Mouse (Mus musculus) liver, embryonic 15.5 days (tissue): ENCODE measurements at regions not wholly inside any gene's neighbourhood (a gene's known extent, or its start where the extent isn't known, plus 50 kb on each side); places are given as distances from the start of the nearest gene placed in this dataset.

Source experiments
- ATAC-seq: fragments of 200-750 bp; cut with Nextera tagmentation; 2 replicates; pipeline ENCODE4 v1.8.0; 2017; ENCODE audit warnings: moderate number of reproducible peaks, mild to moderate bottlenecking, moderate library complexity; ENCODE audit not compliant: insufficient read depth
- H3K27ac ChIP-seq: fragments of 300-500 bp; sonication (generic); replicated peaks from 2 replicates; pipeline ENCODE4 v1.5.1; 2015; ENCODE audit warnings: mild to moderate bottlenecking, inconsistent platforms
- H3K27me3 ChIP-seq: fragments of 300-500 bp; sonication (generic); 2 replicates; pipeline ENCODE4 v1.6.1; 2015; ENCODE audit warnings: mild to moderate bottlenecking, inconsistent platforms
- H3K36me3 ChIP-seq: fragments of 300-500 bp; sonication (generic); replicated peaks from 2 replicates; pipeline ENCODE4 v1.6.1; 2015; ENCODE audit warnings: moderate library complexity, mild to moderate bottlenecking, inconsistent platforms
- H3K4me1 ChIP-seq: fragments of 300-500 bp; sonication (generic); replicated peaks from 2 replicates; pipeline ENCODE4 v1.6.1; 2015; ENCODE audit warnings: inconsistent platforms
- H3K4me2 ChIP-seq: fragments of 300-500 bp; sonication (generic); 2 replicates; pipeline ENCODE4 v1.6.1; 2015; ENCODE audit warnings: moderate library complexity, mild to moderate bottlenecking, inconsistent platforms
- H3K4me3 ChIP-seq: fragments of 300-500 bp; sonication (generic); replicated peaks from 2 replicates; pipeline ENCODE4 v1.5.1; 2015; ENCODE audit warnings: mild to moderate bottlenecking, inconsistent platforms
- H3K9ac ChIP-seq: fragments of 300-500 bp; sonication (generic); 2 replicates; pipeline ENCODE4 v1.6.1; 2015; ENCODE audit warnings: moderate library complexity, mild to moderate bottlenecking, inconsistent platforms
- H3K9me3 ChIP-seq: fragments of 300-500 bp; sonication (generic); replicated peaks from 2 replicates; pipeline ENCODE4 v1.6.1; 2016; ENCODE audit warnings: inconsistent platforms
- WGBS: fragments of 180-500 bp; shearing (Covaris S2); methylation state at CpG from one replicate; pipeline ENCODE4 v1.1.7; 2015; ENCODE audit warnings: mixed read lengths; ENCODE audit not compliant: insufficient replicate concordance; 5-methylcytosine and 5-hydroxymethylcytosine counted together

- Histone ChIP-seq H3K4me1 (peaks cover 11% of the 10 kb centered on the region), H3K27ac (no peak overlapping the region), H3K27me3 (no peaks in the 10 kb centered on the region; the same call in 1 of the 2 replicates), H3K9ac (no peak overlapping the region), H3K36me3 (no peaks in the 10 kb centered on the region), H3K9me3 (no peaks in the 10 kb centered on the region), H3K4me3 (no peak overlapping the region), H3K4me2 (no peak overlapping the region)
- 47% methylated on average over 3 of the region's 3 CpGs for WGBS
- ATAC-seq, result no peak
These were observed 69.3 kb upstream of the Prdm11 start for GRCm38 (mm10) chr2:93115303-93115702.

- peaks cover 11% of the 10 kb centered on the region for H3K4me1 ChIP-seq
- ATAC-seq, result no peak
These were observed 68.0 kb upstream of the Prdm11 start for GRCm38 (mm10) chr2:93113929-93114328.

GRCm38 (mm10) chr2:93112320-93112719, 66.4 kb upstream of the Prdm11 start:
- H3K9me3 ChIP-seq, result no peaks in the 10 kb centered on the region
- no peak overlapping the region for H3K4me2 ChIP-seq
- peaks cover 4% of the 10 kb centered on the region; the same call in 1 of the 2 replicates for H3K27me3 ChIP-seq
- ATAC-seq, result no peak
- no peak overlapping the region for H3K9ac ChIP-seq
- H3K27ac ChIP-seq, result no peak overlapping the region
- no peak overlapping the region for H3K4me3 ChIP-seq
- H3K36me3 ChIP-seq, result no peaks in the 10 kb centered on the region
- H3K4me1 ChIP-seq, result peaks cover 11% of the 10 kb centered on the region
- WGBS, result 8% methylated on average over 7 of the region's 7 CpGs

More at GRCm38 (mm10) chr2:93113929-93114328, 68.0 kb upstream of the Prdm11 start:
- H3K9me3 ChIP-seq, result no peaks in the 10 kb centered on the region
- WGBS, result 74% methylated on average over 7 of the region's 7 CpGs
- H3K4me2 ChIP-seq, result no peak overlapping the region
- no peak overlapping the region for H3K27ac ChIP-seq
- H3K9ac ChIP-seq, result no peak overlapping the region
- no peak overlapping the region for H3K4me3 ChIP-seq
- H3K36me3 ChIP-seq, result no peaks in the 10 kb centered on the region
- peaks cover 4% of the 10 kb centered on the region; the same call in 1 of the 2 replicates for H3K27me3 ChIP-seq

DNA sequence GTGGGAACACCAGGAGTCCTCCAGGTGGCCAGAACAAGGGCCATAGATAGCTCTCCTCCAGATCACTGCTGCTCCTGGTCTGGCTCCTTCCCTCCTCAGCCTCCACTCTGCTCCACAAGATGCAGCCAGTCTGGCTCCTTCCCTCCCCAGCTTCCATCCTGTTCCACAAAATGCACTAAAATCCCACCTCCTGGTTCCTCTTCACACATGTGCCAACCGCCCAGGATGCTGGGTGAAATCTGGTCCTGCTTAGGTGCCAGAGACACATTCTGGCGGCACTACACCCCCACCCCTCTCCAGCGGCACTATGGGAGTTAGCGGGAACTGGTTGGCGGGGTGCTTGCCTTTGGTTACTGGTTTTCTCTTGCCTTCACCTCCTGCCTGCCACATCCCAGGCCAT, 64.9 kb upstream of the Prdm11 start:
- ATAC-seq, result no peak
- Histone ChIP-seq H3K4me1 (peaks cover 11% of the 10 kb centered on the region), H3K9me3 (no peaks in the 10 kb centered on the region), H3K27ac (no peak overlapping the region), H3K9ac (no peak overlapping the region), H3K27me3 (peaks cover 4% of the 10 kb centered on the region; the same call in 1 of the 2 replicates), H3K4me3 (no peak overlapping the region), H3K4me2 (no peak overlapping the region), H3K36me3 (no peaks in the 10 kb centered on the region)
- WGBS, result 70% methylated on average over 5 of the region's 5 CpGs

DNA sequence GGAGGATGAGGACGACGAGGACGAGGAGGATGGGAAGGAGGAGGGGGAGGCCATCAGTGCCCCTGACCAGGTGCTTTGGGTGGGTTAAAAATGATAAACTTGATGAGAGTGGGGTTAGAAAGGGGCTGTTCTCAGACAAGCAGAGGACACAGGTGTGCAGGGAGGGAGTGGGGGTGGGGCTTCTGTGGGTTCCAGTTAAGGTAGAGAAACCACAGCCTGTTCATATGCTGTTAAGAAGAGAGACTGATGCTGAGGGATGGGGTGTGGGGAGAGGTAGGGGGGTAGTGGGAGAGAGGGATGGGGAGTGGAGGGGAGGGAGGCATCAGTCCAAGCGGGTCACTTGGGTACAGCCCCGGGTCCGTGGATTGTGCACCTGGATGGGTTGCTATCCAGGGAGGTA, 60.6 kb upstream of the Prdm11 start:
- no peak overlapping the region for H3K27ac ChIP-seq
- H3K9ac ChIP-seq, result no peak overlapping the region
- peaks cover 4% of the 10 kb centered on the region; the same call in 1 of the 2 replicates for H3K27me3 ChIP-seq
- no peaks in the 10 kb centered on the region for H3K9me3 ChIP-seq
- H3K4me1 ChIP-seq, result no peaks in the 10 kb centered on the region
- no peaks in the 10 kb centered on the region for H3K36me3 ChIP-seq
- H3K4me3 ChIP-seq, result no peak overlapping the region
- WGBS, result 51% methylated on average over 6 of the region's 6 CpGs
- no peak for ATAC-seq
- H3K4me2 ChIP-seq, result no peak overlapping the region

- no peak overlapping the region for H3K4me2 ChIP-seq
- no peaks in the 10 kb centered on the region for H3K9me3 ChIP-seq
- H3K4me1 ChIP-seq, result no peaks in the 10 kb centered on the region
- no peaks in the 10 kb centered on the region for H3K27me3 ChIP-seq
- H3K9ac ChIP-seq, result no peak overlapping the region
- no peak overlapping the region for H3K27ac ChIP-seq
- 75% methylated on average over 8 of the region's 8 CpGs for WGBS
- H3K4me3 ChIP-seq, result no peak overlapping the region
- H3K36me3 ChIP-seq, result no peaks in the 10 kb centered on the region
- no peak for ATAC-seq
These were observed 56.0 kb upstream of the Prdm11 start for GRCm38 (mm10) chr2:93101991-93102390.

DNA sequence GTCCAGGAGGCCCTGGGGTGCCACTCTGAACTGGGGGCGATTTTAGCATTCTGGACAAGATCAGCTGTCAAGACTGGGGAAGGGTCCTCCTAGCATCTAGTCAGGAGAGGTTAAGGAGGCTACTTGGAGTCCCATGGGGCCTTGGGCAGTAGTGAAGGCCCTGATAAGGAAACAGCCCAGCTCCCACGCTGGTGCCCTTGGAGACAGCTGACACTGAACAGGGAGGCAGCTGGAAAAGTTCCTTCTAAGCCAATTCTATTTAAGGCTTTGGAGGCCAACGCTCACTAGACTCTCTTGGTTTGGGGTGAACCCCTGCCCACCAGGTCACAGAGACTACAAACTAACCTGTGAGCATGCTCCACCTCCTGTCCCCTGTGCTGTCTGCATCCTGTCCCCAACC, 53.8 kb upstream of the Prdm11 start:
- Histone ChIP-seq H3K36me3 (no peaks in the 10 kb centered on the region), H3K9me3 (no peaks in the 10 kb centered on the region), H3K4me3 (no peak overlapping the region), H3K4me2 (no peak overlapping the region), H3K27ac (no peak overlapping the region), H3K4me1 (no peaks in the 10 kb centered on the region), H3K27me3 (no peaks in the 10 kb centered on the region), H3K9ac (no peak overlapping the region)
- 26% methylated on average over 3 of the region's 3 CpGs for WGBS
- no peak for ATAC-seq

DNA sequence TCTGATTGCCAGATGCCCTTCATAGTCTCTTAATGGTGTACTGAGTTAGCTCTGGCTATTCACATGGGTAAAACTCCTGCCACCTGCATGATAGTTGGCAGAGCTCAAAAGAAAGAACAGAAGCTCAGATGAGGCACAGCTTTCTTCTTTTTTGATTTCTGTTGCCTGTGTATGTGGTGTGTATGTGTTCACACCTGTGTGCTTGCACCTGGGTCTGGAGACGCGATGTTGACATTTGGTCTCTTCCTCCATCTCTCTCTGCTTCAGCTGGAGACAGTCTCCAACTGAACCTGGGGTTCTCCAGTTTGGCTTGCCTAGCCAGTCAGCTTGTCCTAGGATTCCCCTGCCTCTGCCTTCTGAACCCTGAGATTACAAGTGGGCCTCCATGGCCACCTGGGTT, 51.0 kb upstream of the Prdm11 start:
- no peak overlapping the region for H3K4me2 ChIP-seq
- no peaks in the 10 kb centered on the region for H3K4me1 ChIP-seq
- H3K27ac ChIP-seq, result no peak overlapping the region
- WGBS, result 65% methylated on average over 2 of the region's 2 CpGs
- no peaks in the 10 kb centered on the region for H3K27me3 ChIP-seq
- ATAC-seq, result no peak
- no peaks in the 10 kb centered on the region for H3K9me3 ChIP-seq
- H3K9ac ChIP-seq, result no peak overlapping the region
- no peaks in the 10 kb centered on the region for H3K36me3 ChIP-seq
- no peak overlapping the region for H3K4me3 ChIP-seq

DNA sequence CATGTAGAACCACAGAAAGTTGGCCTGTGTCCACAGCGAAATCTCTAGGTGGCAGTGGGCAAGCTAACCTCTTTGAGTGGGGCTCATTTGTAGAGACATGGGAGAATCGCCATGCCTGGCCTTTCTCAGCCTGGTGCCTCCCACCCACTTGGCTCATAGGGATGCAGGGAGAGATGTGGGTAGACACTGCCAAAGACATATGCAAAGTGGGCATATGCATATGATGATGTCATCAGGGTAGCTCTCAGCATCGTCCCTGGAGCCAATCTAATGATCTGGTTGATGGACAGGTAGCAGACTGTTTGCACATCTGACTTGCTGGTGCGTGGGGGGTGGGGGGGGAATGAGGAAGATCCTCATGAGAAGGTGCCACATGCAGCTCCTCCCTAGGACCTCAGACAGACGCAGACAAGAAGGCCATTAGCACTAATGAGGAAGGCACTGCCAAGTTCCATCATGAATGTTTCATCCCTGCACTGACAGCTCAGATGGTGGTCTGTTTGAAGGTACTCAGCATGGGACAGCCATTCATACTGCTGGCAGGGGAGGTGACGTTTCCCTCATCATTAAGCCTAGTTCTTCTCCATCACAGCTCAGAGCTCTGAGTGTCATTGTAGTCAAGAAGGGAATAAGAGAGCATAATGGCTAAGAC, 50.2 kb upstream of the Prdm11 start:
- H3K36me3 ChIP-seq, result no peaks in the 10 kb centered on the region
- no peak overlapping the region for H3K4me3 ChIP-seq
- no peaks in the 10 kb centered on the region for H3K27me3 ChIP-seq
- H3K4me1 ChIP-seq, result no peaks in the 10 kb centered on the region
- H3K9ac ChIP-seq, result no peak overlapping the region
- no peak for ATAC-seq
- no peak overlapping the region for H3K4me2 ChIP-seq
- WGBS, result 52% methylated on average over 6 of the region's 6 CpGs
- H3K27ac ChIP-seq, result no peak overlapping the region
- no peaks in the 10 kb centered on the region for H3K9me3 ChIP-seq
